Mouse (Mus musculus): ENCODE results near the gene Slc9a4. TPM values are rescaled to one million over a fixed set of nuclear protein-coding genes. Genes with fewer than 3 reads are reported as not detected.
"Not testable (repeated sequence)": the region's sequence is repeated elsewhere in the genome, so short reads cannot be mapped to it uniquely, and the experiment has no call there.

Slc9a4 gene
- total RNA-seq, 2 experiments from 2014 or later: 0.26 TPM; not detected in 1

GRCm38 (mm10) chr1:40648234-40648633 is 68.4 kb downstream of the Slc9a4 start:
- no peak for DNase-seq (ENCODE audit: low spot score in 2 of 2)

DNA sequence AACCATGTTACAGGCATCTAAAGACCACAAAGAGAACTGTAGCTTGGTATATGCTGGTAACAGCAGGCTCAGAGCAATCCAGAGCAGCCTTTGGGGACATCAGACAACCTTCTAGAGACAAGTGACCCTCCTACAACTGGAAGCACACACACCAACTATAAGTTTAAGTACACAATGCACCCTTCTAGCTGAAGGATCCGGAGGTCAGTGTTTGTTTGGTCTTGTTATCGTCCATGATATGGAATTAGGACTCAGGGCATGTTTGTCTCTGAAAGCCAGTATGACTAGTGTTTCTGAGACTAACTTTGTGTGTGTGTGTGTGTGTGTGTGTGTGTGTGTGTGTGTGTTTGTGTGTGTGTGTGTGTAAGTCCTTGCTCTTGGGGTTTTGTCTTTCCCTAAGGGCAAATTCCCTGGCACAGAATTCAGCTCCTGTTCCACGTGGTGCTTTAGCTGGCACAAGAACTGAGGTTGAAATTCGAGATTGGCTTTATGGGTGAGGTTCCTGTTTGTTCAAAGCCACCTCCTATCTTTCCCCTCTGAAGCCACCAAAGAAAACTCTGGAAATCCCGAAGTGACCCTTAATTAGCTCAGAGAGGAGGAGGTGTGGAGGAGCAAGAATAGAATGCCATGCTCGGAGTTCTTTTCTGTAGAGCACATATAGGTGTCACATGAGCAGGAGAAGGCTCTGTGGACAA is 71.1 kb downstream of the Slc9a4 start:
- DNase-seq (ENCODE audit: low spot score in 2 of 2): no peak

- DNase-seq (ENCODE audit: low spot score in 2 of 2): no peak
These were observed 77.2 kb downstream of the Slc9a4 start for GRCm38 (mm10) chr1:40657035-40657434.

DNA sequence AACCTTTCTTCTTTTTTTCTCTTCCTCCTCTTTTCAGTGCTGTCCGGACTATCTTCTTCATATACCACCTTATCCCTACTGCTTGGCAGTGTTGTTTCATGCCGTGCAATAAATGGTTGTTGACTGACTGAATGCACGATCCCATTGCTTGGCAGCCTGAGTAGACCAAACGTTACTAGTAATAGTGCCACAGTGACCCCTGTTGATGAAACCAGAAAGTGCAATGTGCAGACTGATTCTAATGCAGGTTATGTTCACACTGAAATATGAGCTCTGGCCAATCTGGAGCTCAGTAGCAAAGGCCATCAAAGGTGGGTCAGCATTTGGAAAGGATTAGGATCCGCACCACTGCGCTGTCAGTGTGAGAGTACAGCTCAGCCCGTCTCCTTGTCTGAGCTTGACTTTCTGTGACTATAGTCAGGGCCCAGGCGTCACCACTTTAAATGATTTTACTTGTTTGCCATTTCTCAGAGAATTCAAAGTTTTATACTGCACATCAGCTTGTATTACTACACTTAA is 78.2 kb downstream of the Slc9a4 start:
- peak in 1 of 2 experiments; percentile 40 for DNase-seq (ENCODE audit: low spot score in 2 of 2)

GRCm38 (mm10) chr1:40659017-40659416 is 79.1 kb downstream of the Slc9a4 start:
- DNase-seq (ENCODE audit: low spot score in 2 of 2): no peak

DNA sequence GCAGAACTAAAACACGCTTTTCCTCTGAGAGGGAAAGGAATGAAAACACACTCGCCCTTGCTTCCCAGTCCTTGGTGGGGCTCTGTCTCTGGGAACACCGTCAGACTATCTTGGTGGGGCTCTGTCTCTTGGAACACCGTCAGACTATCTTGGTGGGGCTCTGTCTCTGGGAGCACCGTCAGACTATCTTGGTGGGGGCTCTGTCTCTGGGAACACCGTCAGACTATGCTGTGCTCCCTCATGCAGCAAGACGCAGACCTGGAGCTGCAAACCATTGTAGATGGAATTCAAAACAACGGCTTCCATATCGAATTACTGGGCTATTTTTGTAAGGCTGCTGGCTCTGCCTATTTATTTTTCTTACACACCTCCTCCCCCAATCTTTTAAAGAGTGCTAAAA is 79.6 kb downstream of the Slc9a4 start:
- no peak for DNase-seq (ENCODE audit: low spot score in 2 of 2)

DNA sequence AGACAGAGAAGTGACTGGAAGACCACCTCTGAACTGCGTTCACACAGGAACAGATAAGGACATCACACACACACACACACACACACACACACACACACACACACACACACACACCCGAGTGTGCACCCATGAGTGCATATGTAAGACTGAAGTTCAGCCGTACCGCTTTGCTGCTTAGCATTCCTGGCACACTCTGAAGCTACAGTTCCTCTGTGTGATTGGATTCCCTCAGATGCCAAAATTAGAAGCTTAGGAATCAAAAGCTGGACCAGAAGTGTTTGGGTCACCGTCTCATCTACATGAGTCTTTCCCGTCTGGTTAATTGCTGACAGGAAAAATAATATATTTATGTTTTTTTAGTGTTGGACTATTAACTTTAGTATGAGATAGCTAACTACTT is 81.0 kb downstream of the Slc9a4 start:
- DNase-seq (ENCODE audit: low spot score in 2 of 2): no peak

DNA sequence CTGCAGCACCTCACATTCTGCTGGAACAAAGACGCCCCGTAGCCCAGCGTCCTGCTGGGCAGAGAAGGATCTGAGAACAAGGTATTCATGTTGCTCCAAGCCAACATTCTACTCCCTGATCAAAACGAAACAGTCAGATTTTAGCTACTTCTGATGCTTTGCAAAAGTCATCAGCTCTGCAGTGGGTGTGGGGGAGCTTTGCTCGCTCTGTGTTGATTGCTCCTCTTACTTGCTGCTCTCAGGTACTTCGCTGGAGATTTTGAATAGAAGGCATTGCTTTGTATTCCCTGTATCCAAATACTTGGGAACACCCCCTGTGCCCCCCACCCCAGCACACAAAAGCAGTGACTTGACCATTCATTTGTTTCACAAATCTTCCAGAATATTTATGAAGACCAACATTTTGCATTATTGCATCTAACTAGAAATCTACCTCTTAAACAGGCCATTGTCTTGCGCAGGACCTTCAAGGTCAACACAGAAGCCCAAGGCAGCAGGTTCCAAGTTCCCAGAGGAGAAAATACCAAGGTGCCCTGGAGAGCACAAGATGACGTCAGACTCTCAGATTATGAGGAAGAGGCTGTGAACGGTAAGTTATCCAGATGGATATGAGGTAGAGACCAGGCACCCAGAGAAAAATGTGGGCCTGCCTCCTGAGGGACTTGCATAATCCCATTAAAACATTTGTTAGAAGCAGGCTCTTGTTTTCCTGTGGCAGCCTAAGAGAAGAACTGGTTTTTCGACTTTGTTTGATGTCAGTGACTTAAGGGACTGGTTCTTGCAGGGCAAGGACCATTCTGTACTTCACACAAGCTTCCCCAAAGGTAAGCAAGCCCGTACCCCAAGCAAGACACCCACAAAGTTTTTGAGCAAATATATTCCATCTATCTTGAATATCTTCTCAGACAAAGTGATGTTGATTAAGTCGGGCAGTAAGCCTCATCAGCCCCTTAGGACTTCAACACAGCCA is 85.8 kb downstream of the Slc9a4 start:
- no peak for DNase-seq (ENCODE audit: low spot score in 2 of 2)

GRCm38 (mm10) chr1:40667442-40667841 is 87.6 kb downstream of the Slc9a4 start:
- DNase-seq (ENCODE audit: low spot score in 2 of 2): not testable (repeated sequence)

DNA sequence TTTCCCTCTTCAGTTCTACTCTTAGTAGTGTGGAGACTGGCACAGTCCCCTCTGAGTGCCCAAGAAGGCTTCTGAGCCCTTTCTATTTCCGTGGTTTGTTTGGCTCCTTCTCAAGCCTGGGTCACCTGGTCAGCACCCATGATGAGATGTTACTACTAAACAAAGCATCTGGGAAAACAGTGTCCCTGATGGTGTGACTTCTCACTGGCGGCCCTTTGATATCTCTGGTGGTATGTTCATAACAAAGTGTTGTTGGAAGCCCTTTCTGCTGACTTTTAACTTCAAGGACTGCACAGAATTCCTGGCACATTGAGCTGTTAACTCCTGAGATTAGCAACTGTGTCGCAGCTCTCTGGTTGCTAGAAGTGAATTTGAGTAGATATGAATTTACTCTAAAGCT is 90.1 kb downstream of the Slc9a4 start:
- DNase-seq (ENCODE audit: low spot score in 2 of 2): no peak

DNA sequence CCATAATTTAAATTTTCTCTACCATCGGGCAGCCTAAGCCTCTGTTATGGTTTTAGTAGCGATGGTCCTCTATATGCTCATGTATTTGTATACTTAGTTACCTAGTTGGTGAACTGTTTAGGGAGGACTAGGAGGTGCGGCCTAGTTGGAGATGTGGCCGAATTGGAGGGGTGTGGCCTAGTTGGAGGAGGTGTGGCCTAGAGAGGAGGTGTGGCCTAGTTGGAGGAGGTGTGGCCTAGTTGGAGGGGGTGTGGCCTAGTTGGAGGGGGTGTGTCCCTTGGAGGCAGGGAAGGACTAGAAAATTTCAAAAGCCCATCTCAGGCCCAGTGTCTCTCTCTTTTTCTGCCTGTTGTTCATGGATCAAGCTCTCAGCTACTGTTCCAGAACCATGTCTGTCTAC is 91.6 kb downstream of the Slc9a4 start:
- no peak for DNase-seq (ENCODE audit: low spot score in 2 of 2)

DNA sequence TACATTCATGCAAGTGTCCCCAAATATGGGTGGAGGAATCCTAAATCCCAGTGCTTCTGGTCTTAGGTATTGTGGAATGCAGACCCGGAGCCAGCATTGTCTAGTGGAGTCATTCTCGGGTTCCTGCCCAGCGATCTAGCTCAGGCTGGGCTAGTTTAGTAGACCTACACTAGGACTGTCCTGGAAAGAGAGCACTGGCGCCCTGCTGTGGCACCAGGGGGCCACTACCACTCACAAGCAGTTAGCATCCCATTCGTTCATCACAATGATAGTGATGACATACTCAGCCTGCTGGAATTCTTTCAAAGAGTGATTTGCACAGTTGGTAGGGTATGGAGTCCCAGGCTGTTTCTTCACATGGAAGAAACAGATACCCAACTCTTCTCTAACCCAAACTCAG is 97.4 kb downstream of the Slc9a4 start:
- no peak for DNase-seq (ENCODE audit: low spot score in 2 of 2)

Other genes starting within 250 kb of the Slc9a4 start
- gene Il1rl1, start 150.5 kb upstream of the Slc9a4 start, total RNA-seq (2021): 1 to 10 TPM; 5.9 to 8.8 TPM
- under 1 TPM; 0.05 to 0.17 TPM for gene Il18r1, start 114.5 kb upstream of the Slc9a4 start, total RNA-seq (2021)
- under 1 TPM; 0.07 to 0.08 TPM for gene Il18rap, start 64.7 kb upstream of the Slc9a4 start, total RNA-seq (2021)
- 10 to 100 TPM; 18.4 to 21.5 TPM for gene Slc9a2, start 100.5 kb downstream of the Slc9a4 start, total RNA-seq (2021)
- gene Mfsd9, start 210.6 kb downstream of the Slc9a4 start, total RNA-seq (2021): 1 to 10 TPM; 1.4 to 2.3 TPM
- 100 to 1,000 TPM; 137 to 148 TPM for gene Tmem182, start 225.5 kb downstream of the Slc9a4 start, total RNA-seq (2021)